Mouse (Mus musculus): ENCODE data around the gene Rnpep. TPM values are rescaled to one million over a fixed set of nuclear protein-coding genes. Genes with fewer than 3 reads are reported as not detected.
A peak's percentile ranks its signal among the peaks of the same experiment; 100 is the strongest.
"Not testable (repeated sequence)": the region's sequence is repeated elsewhere in the genome, so short reads cannot be mapped to it uniquely, and the experiment has no call there.

The Rnpep gene
- total RNA-seq, 2 experiments from 2014 or later, result 40.0 to 56.1 TPM

- DNase-seq, result peak; percentile 74
These were observed 25.3 kb downstream of the Rnpep start, which contains the start of gene Elf3 for GRCm38 (mm10) chr1:135258380-135259127. Gene Elf3, minus strand, starts transcription at chr1:135258568.

- DNase-seq, result peak; percentile 35
These were observed 27.6 kb downstream of the Rnpep start for GRCm38 (mm10) chr1:135256299-135256698.

- no peak for DNase-seq
These were observed 31.0 kb downstream of the Rnpep start for GRCm38 (mm10) chr1:135252854-135253253.

- DNase-seq, result no peak
These were observed 32.5 kb downstream of the Rnpep start for GRCm38 (mm10) chr1:135251405-135251804.

- DNase-seq, result no peak
These were observed 33.2 kb downstream of the Rnpep start for GRCm38 (mm10) chr1:135250706-135251105.

GRCm38 (mm10) chr1:135248434-135248850, 35.4 kb downstream of the Rnpep start:
- no peak for DNase-seq

GRCm38 (mm10) chr1:135244014-135244413, 39.9 kb downstream of the Rnpep start:
- DNase-seq, result no peak

GRCm38 (mm10) chr1:135240206-135240605, 43.7 kb downstream of the Rnpep start:
- not testable (repeated sequence) for DNase-seq

GRCm38 (mm10) chr1:135237131-135237851, 46.6 kb downstream of the Rnpep start:
- DNase-seq, result peak; percentile 81

- no peak for DNase-seq
These were observed 49.1 kb downstream of the Rnpep start for GRCm38 (mm10) chr1:135234771-135235170.

- DNase-seq, result no peak
These were observed 49.9 kb downstream of the Rnpep start for GRCm38 (mm10) chr1:135233961-135234360.

- DNase-seq, result not testable (repeated sequence)
These were observed 52.0 kb downstream of the Rnpep start for GRCm38 (mm10) chr1:135231878-135232277.

- DNase-seq, result no peak
These were observed 56.4 kb downstream of the Rnpep start for GRCm38 (mm10) chr1:135227339-135227950.

GRCm38 (mm10) chr1:135224981-135225604, 58.8 kb downstream of the Rnpep start:
- DNase-seq, result no peak

GRCm38 (mm10) chr1:135224147-135224546, 59.7 kb downstream of the Rnpep start:
- no peak for DNase-seq

GRCm38 (mm10) chr1:135217607-135218233, 66.2 kb downstream of the Rnpep start:
- no peak for DNase-seq

- no peak for DNase-seq
These were observed 69.9 kb downstream of the Rnpep start for GRCm38 (mm10) chr1:135213772-135214640.

Measured in adrenal gland, postnatal 10 days (tissue).